Mouse (Mus musculus) bone marrow macrophage, adult 2 months (primary cell): ENCODE data around the gene Lrrc29.

Experiments used
- CTCF ChIP-seq: IDR thresholded peaks from 2 replicates; pipeline ENCODE4 v1.5.1; 2012; ENCODE audit warnings: low read depth, mild to moderate bottlenecking, low read length, moderate library complexity
- POLR2A ChIP-seq: IDR thresholded peaks from 2 replicates; pipeline ENCODE4 v1.6.1; 2012; ENCODE audit warnings: mild to moderate bottlenecking, low read depth, low read length, borderline replicate concordance

DNA sequence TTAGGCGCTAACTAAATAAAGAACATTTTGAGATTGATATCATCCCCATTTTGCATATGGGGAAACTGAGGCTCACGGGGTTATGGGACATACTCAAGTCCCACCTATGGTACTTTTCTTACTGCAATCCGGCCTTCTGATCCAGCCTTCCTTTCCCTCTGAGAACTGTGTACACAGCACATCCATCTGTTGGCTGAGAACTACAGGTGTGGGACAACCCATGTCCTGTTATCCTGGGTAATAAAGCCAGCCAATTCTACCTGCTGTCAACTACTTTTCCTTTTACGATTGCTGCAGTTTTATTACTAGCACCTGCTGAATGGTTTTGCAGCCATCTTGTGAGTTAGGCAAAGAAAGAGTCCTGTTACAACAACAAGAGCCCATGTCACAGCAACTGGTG lies 28.5 kb upstream of the Lrrc29 start:
- TF ChIP-seq CTCF (no peak), POLR2A (no peak)
